Mouse (Mus musculus) bone marrow macrophage, adult 2 months (primary cell): Measurements from ENCODE around the gene Hnrnpd.

Experiments used
- CTCF ChIP-seq: IDR thresholded peaks from 2 replicates; pipeline ENCODE4 v1.5.1; 2012; ENCODE audit warnings: low read depth, mild to moderate bottlenecking, low read length, moderate library complexity
- POLR2A ChIP-seq: IDR thresholded peaks from 2 replicates; pipeline ENCODE4 v1.6.1; 2012; ENCODE audit warnings: mild to moderate bottlenecking, low read depth, low read length, borderline replicate concordance

- no peak for TF ChIP-seq CTCF
- TF ChIP-seq POLR2A = no peak
Observed at GRCm38 (mm10) chr5:99941776-99942502, 36.8 kb downstream of the Hnrnpd start.
